Mouse (Mus musculus): ENCODE measurements around the gene Ptgr2. TPM values are rescaled to one million over a fixed set of nuclear protein-coding genes. Genes with fewer than 3 reads are reported as not detected.

Gene Ptgr2
- polyA plus RNA-seq, 1 experiment from 2014 or later: 15.1 TPM

Other genes starting within 250 kb of the Ptgr2 start
- 0.09 and 0.13 TPM in 2 replicates for gene Acot4, start 246.9 kb upstream of the Ptgr2 start, polyA plus RNA-seq (2015; fragmentation: Nextera tagmentation; extraction: Ambion mirVana)
- not detected in 2 replicates for gene Gm49366, start 246.3 kb upstream of the Ptgr2 start, polyA plus RNA-seq (2015; fragmentation: Nextera tagmentation; extraction: Ambion mirVana)
- gene Acot3, start 233.1 kb upstream of the Ptgr2 start, polyA plus RNA-seq (2015; fragmentation: Nextera tagmentation; extraction: Ambion mirVana): 0.89 and 0.96 TPM in 2 replicates
- not detected in 2 replicates for gene Acot5, start 215.9 kb upstream of the Ptgr2 start, polyA plus RNA-seq (2015; fragmentation: Nextera tagmentation; extraction: Ambion mirVana)
- 0.88 and 0.97 TPM in 2 replicates for gene Acot6, start 184.6 kb upstream of the Ptgr2 start, polyA plus RNA-seq (2015; fragmentation: Nextera tagmentation; extraction: Ambion mirVana)
- gene Dnal1, start 170.9 kb upstream of the Ptgr2 start, polyA plus RNA-seq (2015; fragmentation: Nextera tagmentation; extraction: Ambion mirVana): 9.1 and 9.7 TPM in 2 replicates
- 3.5 and 3.8 TPM in 2 replicates for gene Pnma1, start 136.7 kb upstream of the Ptgr2 start, polyA plus RNA-seq (2015; fragmentation: Nextera tagmentation; extraction: Ambion mirVana)
- 4.5 and 5.1 TPM in 2 replicates for gene Elmsan1, start 66.4 kb upstream of the Ptgr2 start, polyA plus RNA-seq (2015; fragmentation: Nextera tagmentation; extraction: Ambion mirVana)
- gene Zfp410, start 31.6 kb downstream of the Ptgr2 start, polyA plus RNA-seq (2015; fragmentation: Nextera tagmentation; extraction: Ambion mirVana): 84.3 and 88.3 TPM in 2 replicates
- gene Coq6, start 76.4 kb downstream of the Ptgr2 start, polyA plus RNA-seq (2015; fragmentation: Nextera tagmentation; extraction: Ambion mirVana): 41.0 and 42.3 TPM in 2 replicates
- gene Fam161b, start 76.6 kb downstream of the Ptgr2 start, polyA plus RNA-seq (2015; fragmentation: Nextera tagmentation; extraction: Ambion mirVana): 17.9 and 19.1 TPM in 2 replicates
- 11.4 and 13.0 TPM in 2 replicates for gene Entpd5, start 123.8 kb downstream of the Ptgr2 start, polyA plus RNA-seq (2015; fragmentation: Nextera tagmentation; extraction: Ambion mirVana)
- gene Bbof1, start 123.8 kb downstream of the Ptgr2 start, polyA plus RNA-seq (2015; fragmentation: Nextera tagmentation; extraction: Ambion mirVana): 4.0 TPM in 2 replicates
- 25.7 and 28.5 TPM in 2 replicates for gene Rnf113a2, start 132.0 kb downstream of the Ptgr2 start, polyA plus RNA-seq (2015; fragmentation: Nextera tagmentation; extraction: Ambion mirVana)
- gene Aldh6a1, start 165.8 kb downstream of the Ptgr2 start, polyA plus RNA-seq (2015; fragmentation: Nextera tagmentation; extraction: Ambion mirVana): 30.3 and 32.9 TPM in 2 replicates
- 34.8 and 36.1 TPM in 2 replicates for gene Lin52, start 166.2 kb downstream of the Ptgr2 start, polyA plus RNA-seq (2015; fragmentation: Nextera tagmentation; extraction: Ambion mirVana)

Data from hindbrain, embryonic 13.5 days (tissue).